Mouse (Mus musculus): ENCODE results near the gene Nkx2-5. TPM values are rescaled to one million over a fixed set of nuclear protein-coding genes. Genes with fewer than 3 reads are reported as not detected.

Nkx2-5 gene
- polyA plus RNA-seq, 1 experiment from 2014 or later: 1.8 TPM

DNA sequence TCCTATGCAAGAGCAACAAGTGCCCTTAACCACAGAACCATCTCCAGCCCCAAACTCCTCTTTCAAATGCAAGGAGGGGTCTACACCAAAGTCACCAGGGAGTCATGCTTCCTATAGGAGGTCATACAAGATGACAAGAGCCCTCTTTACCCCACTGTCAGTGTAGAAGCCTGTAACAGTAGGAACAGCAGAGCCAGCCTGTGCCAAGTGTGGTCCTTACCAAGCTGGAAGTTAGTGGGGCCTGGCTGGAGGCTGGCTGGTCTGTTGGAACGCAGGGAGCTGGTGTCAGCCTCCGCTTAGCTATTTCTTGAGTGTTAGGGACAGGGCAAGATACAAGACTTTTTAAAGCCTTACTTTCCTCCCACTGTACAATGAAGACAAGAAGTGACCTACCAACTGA lies 11.0 kb downstream of the Nkx2-5 start:
- Histone ChIP-seq H3K36me3 (replicated peaks; ENCODE audit: control insufficient read depth, insufficient read depth, low read depth, low read length) (no peaks in the 10 kb centered on the region), H3K9ac (replicated peaks; ENCODE audit: low read length) (no peak overlapping the region), H3K27me3 (ENCODE audit: control insufficient read depth, insufficient read depth, low read length) (peaks cover 46% of the 10 kb centered on the region), H3K27ac (replicated peaks; ENCODE audit: low read depth, low read length) (no peak overlapping the region), H3K4me1 (ENCODE audit: control insufficient read depth, insufficient read depth, low read length) (no peaks in the 10 kb centered on the region), H3K4me3 (ENCODE audit: low read depth, low read length) (no peak overlapping the region), H3K4me2 (ENCODE audit: low read depth, low read length) (no peak overlapping the region), H3K9me3 (replicated peaks; ENCODE audit: control insufficient read depth, low read length) (no peaks in the 10 kb centered on the region)
- no peak for DNase-seq (ENCODE audit: low spot score)
- WGBS: 79% methylated on average over 2 of the region's 2 CpGs
- no peak for ATAC-seq (replicated peaks; ENCODE audit: insufficient number of reproducible peaks, low FRiP score, low TSS enrichment, low read depth)

DNA sequence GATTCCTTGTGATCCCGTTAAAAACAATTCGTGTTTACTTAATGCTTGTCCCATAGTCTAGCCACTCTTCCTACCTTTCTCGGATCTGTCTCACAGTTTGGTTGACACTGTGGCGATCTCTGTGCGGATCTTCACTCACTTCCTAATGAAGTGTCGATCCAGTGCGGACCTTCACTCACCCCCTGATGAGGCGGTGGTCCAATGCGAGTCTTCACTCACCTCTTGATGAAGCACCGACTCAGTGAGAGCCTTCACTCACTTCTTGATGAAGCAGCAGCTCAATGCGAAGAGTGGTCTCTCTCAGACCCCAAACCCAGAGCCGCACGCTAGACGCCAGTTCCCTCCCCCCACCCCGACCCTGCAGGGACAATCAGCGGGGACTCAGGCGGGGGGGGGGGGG lies 18.7 kb downstream of the Nkx2-5 start:
- Histone ChIP-seq H3K9ac (replicated peaks; ENCODE audit: low read length) (no peak overlapping the region), H3K9me3 (replicated peaks; ENCODE audit: control insufficient read depth, low read length) (no peaks in the 10 kb centered on the region), H3K4me2 (ENCODE audit: low read depth, low read length) (no peak overlapping the region), H3K36me3 (replicated peaks; ENCODE audit: control insufficient read depth, insufficient read depth, low read depth, low read length) (no peaks in the 10 kb centered on the region), H3K4me1 (ENCODE audit: control insufficient read depth, insufficient read depth, low read length) (no peaks in the 10 kb centered on the region), H3K27me3 (ENCODE audit: control insufficient read depth, insufficient read depth, low read length) (no peaks in the 10 kb centered on the region; the same call in 1 of the 2 replicates), H3K4me3 (ENCODE audit: low read depth, low read length) (no peak overlapping the region), H3K27ac (replicated peaks; ENCODE audit: low read depth, low read length) (no peak overlapping the region)
- ATAC-seq (replicated peaks; ENCODE audit: insufficient number of reproducible peaks, low FRiP score, low TSS enrichment, low read depth): no peak
- WGBS: 74% methylated on average over 16 of the region's 17 CpGs
- no peak for DNase-seq (ENCODE audit: low spot score)

DNA sequence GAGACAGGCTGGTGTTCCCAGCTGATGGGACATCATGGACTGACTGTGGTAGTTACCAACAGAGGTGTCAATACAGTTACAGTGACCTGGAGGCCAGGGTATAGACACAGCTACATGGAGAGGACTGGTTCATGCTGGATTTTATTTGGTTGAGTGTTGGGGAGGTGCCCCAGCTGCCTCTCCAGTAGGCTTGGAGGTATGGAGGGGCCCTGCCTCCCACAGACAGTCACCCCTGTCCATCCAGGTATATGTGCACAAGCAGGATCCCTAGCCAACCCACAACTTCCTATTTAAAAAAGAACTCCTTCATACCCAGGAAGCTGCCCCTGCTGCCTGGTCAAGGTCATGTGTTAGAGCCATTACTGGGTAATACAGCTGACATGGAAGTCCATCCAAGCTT lies 27.0 kb downstream of the Nkx2-5 start:
- H3K36me3 ChIP-seq (replicated peaks; ENCODE audit: control insufficient read depth, insufficient read depth, low read depth, low read length): no peaks in the 10 kb centered on the region
- no peaks in the 10 kb centered on the region for H3K9me3 ChIP-seq (replicated peaks; ENCODE audit: control insufficient read depth, low read length)
- no peak for ATAC-seq (replicated peaks; ENCODE audit: insufficient number of reproducible peaks, low FRiP score, low TSS enrichment, low read depth)
- no peak for DNase-seq (ENCODE audit: low spot score)
- H3K4me2 ChIP-seq (ENCODE audit: low read depth, low read length): no peak overlapping the region
- H3K27ac ChIP-seq (replicated peaks; ENCODE audit: low read depth, low read length): no peak overlapping the region
- no peaks in the 10 kb centered on the region for H3K4me1 ChIP-seq (ENCODE audit: control insufficient read depth, insufficient read depth, low read length)
- no peak overlapping the region for H3K9ac ChIP-seq (replicated peaks; ENCODE audit: low read length)
- H3K4me3 ChIP-seq (ENCODE audit: low read depth, low read length): no peak overlapping the region
- no peaks in the 10 kb centered on the region for H3K27me3 ChIP-seq (ENCODE audit: control insufficient read depth, insufficient read depth, low read length)

DNA sequence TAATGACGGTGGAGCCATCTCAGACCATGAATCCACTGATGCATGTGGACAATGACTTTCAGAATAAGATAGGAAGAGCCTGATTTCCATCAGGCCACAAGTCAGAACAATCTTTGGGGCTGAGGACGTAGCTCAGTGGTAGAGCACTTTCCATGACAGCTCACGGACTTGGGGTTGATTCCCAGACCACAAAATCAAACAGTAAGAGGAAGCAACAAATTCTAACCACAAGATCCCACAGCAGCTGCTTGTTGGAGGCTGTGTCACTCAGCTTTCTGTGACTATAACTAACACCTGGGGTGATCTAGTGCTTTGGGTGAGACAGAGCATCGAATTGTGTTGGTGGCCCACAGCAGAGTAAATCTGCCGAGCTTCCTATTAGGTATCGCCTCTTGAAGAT lies 28.0 kb downstream of the Nkx2-5 start:
- H3K36me3 ChIP-seq (replicated peaks; ENCODE audit: control insufficient read depth, insufficient read depth, low read depth, low read length): no peaks in the 10 kb centered on the region
- no peak overlapping the region for H3K9ac ChIP-seq (replicated peaks; ENCODE audit: low read length)
- H3K27ac ChIP-seq (replicated peaks; ENCODE audit: low read depth, low read length): no peak overlapping the region
- no peaks in the 10 kb centered on the region for H3K27me3 ChIP-seq (ENCODE audit: control insufficient read depth, insufficient read depth, low read length)
- no peaks in the 10 kb centered on the region for H3K4me1 ChIP-seq (ENCODE audit: control insufficient read depth, insufficient read depth, low read length)
- H3K4me3 ChIP-seq (ENCODE audit: low read depth, low read length): no peak overlapping the region
- ATAC-seq (replicated peaks; ENCODE audit: insufficient number of reproducible peaks, low FRiP score, low TSS enrichment, low read depth) (no peak), DNase-seq (ENCODE audit: low spot score) (no peak)
- H3K9me3 ChIP-seq (replicated peaks; ENCODE audit: control insufficient read depth, low read length): no peaks in the 10 kb centered on the region
- no peak overlapping the region for H3K4me2 ChIP-seq (ENCODE audit: low read depth, low read length)
- 75% methylated on average over 6 of the region's 6 CpGs for WGBS

DNA sequence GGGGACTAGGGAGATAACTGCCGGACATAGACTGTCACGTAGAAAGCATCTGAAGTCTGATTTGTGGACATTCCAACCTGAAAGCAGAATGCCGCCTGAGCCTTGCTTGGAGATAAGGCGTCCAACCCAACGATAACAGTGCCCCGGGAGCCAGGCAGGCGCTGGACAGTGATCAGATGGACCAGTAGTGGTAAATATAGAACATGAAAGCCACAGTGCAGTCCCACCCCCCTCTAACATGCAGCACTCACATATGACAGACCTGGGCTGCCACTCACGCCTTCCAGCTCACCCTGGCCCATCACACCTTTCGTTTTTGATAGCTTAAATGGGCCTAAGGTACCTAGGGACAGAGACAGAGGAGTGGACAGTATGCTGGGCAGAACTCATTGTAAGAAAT lies 31.3 kb downstream of the Nkx2-5 start:
- Histone ChIP-seq H3K27ac (replicated peaks; ENCODE audit: low read depth, low read length) (no peak overlapping the region), H3K27me3 (ENCODE audit: control insufficient read depth, insufficient read depth, low read length) (no peaks in the 10 kb centered on the region), H3K4me2 (ENCODE audit: low read depth, low read length) (no peak overlapping the region), H3K36me3 (replicated peaks; ENCODE audit: control insufficient read depth, insufficient read depth, low read depth, low read length) (no peaks in the 10 kb centered on the region), H3K9ac (replicated peaks; ENCODE audit: low read length) (no peak overlapping the region), H3K9me3 (replicated peaks; ENCODE audit: control insufficient read depth, low read length) (no peaks in the 10 kb centered on the region), H3K4me1 (ENCODE audit: control insufficient read depth, insufficient read depth, low read length) (no peaks in the 10 kb centered on the region), H3K4me3 (ENCODE audit: low read depth, low read length) (no peak overlapping the region)
- 84% methylated on average over 9 of the region's 9 CpGs for WGBS
- ATAC-seq (replicated peaks; ENCODE audit: insufficient number of reproducible peaks, low FRiP score, low TSS enrichment, low read depth) (no peak), DNase-seq (ENCODE audit: low spot score) (no peak)

DNA sequence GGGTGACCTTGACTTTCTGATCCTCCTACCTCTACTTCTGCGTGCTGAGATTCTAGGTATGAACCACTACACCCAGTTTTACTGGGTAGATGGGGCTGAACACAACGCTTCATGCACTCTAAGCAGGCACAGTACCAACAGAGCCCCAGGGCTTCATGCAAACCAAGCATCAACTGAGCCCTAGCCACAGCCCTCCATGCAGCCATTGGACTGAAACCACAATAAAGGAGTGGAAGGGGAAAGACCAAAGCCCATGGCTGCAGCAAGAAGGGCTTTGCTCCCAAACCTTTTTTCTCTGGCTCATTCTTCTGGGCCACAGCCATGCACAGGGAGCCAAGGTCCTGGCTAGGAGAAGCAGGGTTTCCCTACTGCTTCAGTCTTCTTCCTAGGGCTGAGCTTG lies 32.2 kb downstream of the Nkx2-5 start:
- Histone ChIP-seq H3K27ac (replicated peaks; ENCODE audit: low read depth, low read length) (no peak overlapping the region), H3K36me3 (replicated peaks; ENCODE audit: control insufficient read depth, insufficient read depth, low read depth, low read length) (no peaks in the 10 kb centered on the region), H3K4me2 (ENCODE audit: low read depth, low read length) (no peak overlapping the region), H3K9ac (replicated peaks; ENCODE audit: low read length) (no peak overlapping the region), H3K4me3 (ENCODE audit: low read depth, low read length) (no peak overlapping the region), H3K9me3 (replicated peaks; ENCODE audit: control insufficient read depth, low read length) (no peaks in the 10 kb centered on the region), H3K27me3 (ENCODE audit: control insufficient read depth, insufficient read depth, low read length) (no peaks in the 10 kb centered on the region), H3K4me1 (ENCODE audit: control insufficient read depth, insufficient read depth, low read length) (no peaks in the 10 kb centered on the region)
- WGBS: 77% methylated on average over 2 of the region's 2 CpGs
- DNase-seq (ENCODE audit: low spot score) (no peak), ATAC-seq (replicated peaks; ENCODE audit: insufficient number of reproducible peaks, low FRiP score, low TSS enrichment, low read depth) (no peak)

DNA sequence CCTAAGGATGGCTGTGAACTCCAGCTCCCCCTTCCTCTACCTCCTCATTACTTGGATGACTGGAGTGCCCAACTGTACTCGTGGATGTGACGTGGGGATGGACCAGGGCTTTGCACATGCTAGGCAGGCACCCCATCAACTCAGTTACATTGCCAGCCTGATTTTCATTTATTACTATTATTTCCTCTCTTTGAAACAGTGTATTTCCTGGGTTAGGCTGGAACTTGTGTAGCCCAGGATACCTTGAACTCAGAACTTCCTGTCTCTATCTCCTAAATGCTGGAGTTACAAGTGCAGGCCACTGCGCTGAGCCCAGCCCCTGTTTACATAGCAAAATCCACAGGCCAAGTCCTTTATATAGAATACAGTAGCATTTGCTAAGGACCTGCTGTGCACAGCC lies 41.9 kb downstream of the Nkx2-5 start:
- Histone ChIP-seq H3K9ac (replicated peaks; ENCODE audit: low read length) (no peak overlapping the region), H3K4me3 (ENCODE audit: low read depth, low read length) (no peak overlapping the region), H3K4me1 (ENCODE audit: control insufficient read depth, insufficient read depth, low read length) (no peaks in the 10 kb centered on the region), H3K9me3 (replicated peaks; ENCODE audit: control insufficient read depth, low read length) (no peaks in the 10 kb centered on the region), H3K27ac (replicated peaks; ENCODE audit: low read depth, low read length) (no peak overlapping the region), H3K27me3 (ENCODE audit: control insufficient read depth, insufficient read depth, low read length) (no peaks in the 10 kb centered on the region), H3K4me2 (ENCODE audit: low read depth, low read length) (no peak overlapping the region), H3K36me3 (replicated peaks; ENCODE audit: control insufficient read depth, insufficient read depth, low read depth, low read length) (no peaks in the 10 kb centered on the region)
- ATAC-seq (replicated peaks; ENCODE audit: insufficient number of reproducible peaks, low FRiP score, low TSS enrichment, low read depth) (no peak), DNase-seq (ENCODE audit: low spot score) (no peak)
- 81% methylated on average over 3 of the region's 3 CpGs for WGBS

DNA sequence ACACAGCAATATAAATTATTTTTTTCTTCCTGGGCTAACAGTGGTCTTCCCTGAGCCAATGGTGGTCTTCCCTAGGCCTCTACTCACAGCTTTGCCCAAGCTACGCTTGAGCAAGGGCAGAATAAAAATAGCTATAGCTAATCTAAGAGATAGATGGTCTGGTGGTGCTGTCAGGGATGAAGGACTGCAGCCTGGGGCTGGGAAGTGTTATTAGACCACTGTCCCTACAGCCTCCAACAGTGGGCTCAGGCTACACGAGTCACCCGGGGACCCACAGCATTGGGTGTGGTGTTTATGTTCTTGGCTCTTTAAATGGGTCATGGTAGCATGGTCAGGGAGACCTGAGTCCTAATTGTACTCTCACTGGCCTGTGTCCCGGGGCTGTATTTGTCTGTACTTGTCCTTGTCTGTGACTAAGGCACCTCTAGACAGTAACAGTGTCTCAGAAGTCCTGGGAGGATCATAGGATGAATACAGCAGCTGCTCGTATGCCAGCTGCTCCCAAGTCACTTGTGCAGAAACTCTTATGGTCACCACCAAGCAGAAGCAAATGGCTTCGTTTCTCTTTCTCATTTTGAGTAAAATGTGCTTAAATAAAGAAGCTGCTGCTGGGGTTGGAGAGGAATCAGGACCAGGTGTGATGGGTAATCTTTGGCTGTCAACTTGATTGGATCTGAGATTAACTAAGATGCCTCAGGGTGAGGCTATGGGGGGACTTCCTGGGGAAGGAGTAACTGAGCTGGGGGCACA lies 47.3 kb downstream of the Nkx2-5 start:
- Histone ChIP-seq H3K4me1 (ENCODE audit: control insufficient read depth, insufficient read depth, low read length) (no peaks in the 10 kb centered on the region), H3K27ac (replicated peaks; ENCODE audit: low read depth, low read length) (no peak overlapping the region), H3K4me2 (ENCODE audit: low read depth, low read length) (no peak overlapping the region), H3K27me3 (ENCODE audit: control insufficient read depth, insufficient read depth, low read length) (no peaks in the 10 kb centered on the region), H3K9ac (replicated peaks; ENCODE audit: low read length) (no peak overlapping the region), H3K9me3 (replicated peaks; ENCODE audit: control insufficient read depth, low read length) (no peaks in the 10 kb centered on the region), H3K4me3 (ENCODE audit: low read depth, low read length) (no peak overlapping the region), H3K36me3 (replicated peaks; ENCODE audit: control insufficient read depth, insufficient read depth, low read depth, low read length) (no peaks in the 10 kb centered on the region; the same call in 1 of the 2 replicates)
- DNase-seq (ENCODE audit: low spot score) (no peak), ATAC-seq (replicated peaks; ENCODE audit: insufficient number of reproducible peaks, low FRiP score, low TSS enrichment, low read depth) (no peak)
- WGBS: 69% methylated on average over 6 of the region's 6 CpGs
